Mouse (Mus musculus): Measurements from ENCODE around the gene Sec14l1. TPM values are rescaled to one million over a fixed set of nuclear protein-coding genes. Genes with fewer than 3 reads are reported as not detected.

Sec14l1 gene
- total RNA-seq, 2 experiments from 2014 or later: 52.3 to 52.8 TPM

DNA sequence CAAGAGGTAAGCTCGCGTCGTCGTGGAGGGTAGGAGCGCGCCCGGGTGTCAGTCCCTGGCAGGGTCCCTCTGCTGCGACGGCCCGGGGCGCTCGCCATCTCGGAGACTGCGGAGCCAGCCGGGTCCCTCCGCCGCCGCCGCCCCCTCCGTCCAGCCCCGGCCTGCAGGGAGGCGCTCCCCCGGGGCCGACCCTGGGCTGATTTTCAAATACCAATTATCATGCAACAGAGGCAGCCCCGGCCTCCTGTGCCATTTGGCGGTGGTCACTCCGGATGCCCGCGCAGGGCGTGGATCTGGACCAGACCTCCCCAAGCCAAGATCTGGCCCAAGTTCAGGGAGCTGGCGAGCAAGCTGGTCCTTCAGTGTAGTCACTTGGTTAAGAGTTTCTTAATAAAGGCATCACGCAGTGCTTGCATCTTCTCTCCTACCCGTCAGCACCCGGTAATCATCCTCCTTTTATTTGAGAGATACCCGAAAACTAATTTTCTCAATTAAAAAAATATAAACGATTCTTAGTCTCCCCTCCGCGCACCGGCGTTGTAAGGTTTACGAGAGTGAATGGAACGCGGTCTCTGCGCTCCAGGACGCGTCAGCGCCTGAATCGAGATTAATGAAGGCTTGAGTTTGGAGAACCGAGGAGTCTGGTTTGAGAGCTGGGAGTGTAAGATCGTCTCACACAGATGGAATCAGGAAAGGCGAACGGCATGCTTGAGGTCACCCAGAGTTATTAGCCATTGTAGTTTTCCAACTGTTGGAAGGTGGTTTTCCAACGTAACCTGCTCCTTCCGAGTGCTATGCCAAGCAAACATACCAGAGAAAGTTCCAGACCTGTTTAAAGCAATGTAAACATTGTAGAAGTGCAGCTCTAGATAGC, 615 bp downstream of the Sec14l1 start:
- Histone ChIP-seq H3K27ac (peak overlapping the region; percentile 99), H3K4me3 (peak overlapping the region; percentile 93)
- no peak for TF ChIP-seq CTCF (IDR thresholded peaks at IDR 0.05)
- DNase-seq: peak; percentile 86
- intact Hi-C loops (cut with DNase I): loop anchor here (1.0 kb wide), 1 partner anchor 34 kb away; no protein-coding TSS in a partner anchor

DNA sequence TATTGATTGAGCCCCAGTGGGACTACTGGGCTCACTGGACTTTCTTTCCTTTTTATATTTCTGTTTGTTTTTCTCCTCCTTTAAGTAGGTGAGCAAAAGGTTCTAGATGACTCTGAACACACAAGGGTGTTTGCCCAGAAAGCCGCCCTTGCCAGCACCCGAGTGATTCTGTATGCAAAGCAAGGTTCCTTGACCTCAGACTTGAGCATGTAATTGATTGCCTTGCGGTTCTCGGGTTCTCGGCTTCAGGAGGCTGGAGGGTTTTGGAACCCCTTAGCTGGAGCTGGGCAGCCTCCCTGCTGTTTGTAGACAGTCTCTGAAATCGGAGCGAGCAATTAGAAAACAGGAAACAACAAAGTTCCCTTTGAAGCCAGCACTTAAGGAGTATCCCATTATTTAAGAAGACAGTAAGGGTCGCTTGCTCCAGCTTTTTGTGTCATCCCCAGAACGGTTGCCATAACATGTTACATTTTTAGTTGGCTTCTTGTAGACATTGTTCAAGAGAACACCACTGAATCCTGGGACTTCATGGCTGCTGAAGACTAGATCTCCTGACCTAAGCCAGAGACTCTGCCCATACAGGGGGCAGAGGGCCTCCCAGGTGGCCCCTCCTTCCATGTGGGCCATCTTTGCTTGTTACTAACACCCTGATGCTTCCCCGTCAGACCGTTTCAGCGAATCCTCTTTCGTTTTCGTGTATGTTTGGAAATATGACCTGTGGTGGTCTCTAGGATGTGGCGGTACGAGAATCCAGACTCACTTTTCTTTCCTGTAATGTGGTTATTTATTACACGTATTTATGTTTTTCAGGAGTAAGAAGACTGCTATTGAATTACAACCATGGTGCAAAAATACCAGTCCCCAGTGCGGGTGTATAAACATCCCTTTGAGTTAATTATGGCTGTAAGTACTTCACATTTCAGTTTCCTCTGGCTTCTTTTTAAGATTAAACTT, 1.7 kb downstream of the Sec14l1 start:
- intact Hi-C loops (cut with DNase I): no loop called here
- DNase-seq: no peak
- Histone ChIP-seq H3K4me3 (peak overlapping the region; percentile 93), H3K27ac (peak overlapping the region; percentile 99)
- TF ChIP-seq CTCF (IDR thresholded peaks at IDR 0.05): no peak

DNA sequence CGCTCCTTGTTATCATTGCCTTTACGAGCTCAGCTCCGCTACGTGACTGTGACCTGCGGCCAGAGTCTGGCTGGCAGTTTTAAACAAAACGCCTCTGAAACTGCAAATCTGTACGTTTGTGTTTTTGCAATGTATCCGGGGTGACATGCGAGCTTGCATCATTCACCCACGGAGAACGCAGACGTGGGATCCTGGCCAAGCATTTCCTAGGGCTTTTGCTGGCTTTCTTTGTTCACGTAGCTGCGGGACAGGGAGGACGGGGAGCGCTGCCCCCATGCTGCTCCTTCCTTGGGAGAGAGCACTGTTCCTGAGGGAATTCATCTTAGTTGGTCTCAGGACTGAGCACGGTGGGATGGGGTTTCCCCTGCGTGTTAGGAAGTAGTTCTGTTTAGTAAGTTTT, 2.4 kb downstream of the Sec14l1 start:
- no peak for DNase-seq
- Histone ChIP-seq H3K27ac (peak overlapping the region; percentile 99), H3K4me3 (peak overlapping the region; percentile 93)
- intact Hi-C loops (cut with DNase I): no loop called here
- TF ChIP-seq CTCF (IDR thresholded peaks at IDR 0.05): no peak

DNA sequence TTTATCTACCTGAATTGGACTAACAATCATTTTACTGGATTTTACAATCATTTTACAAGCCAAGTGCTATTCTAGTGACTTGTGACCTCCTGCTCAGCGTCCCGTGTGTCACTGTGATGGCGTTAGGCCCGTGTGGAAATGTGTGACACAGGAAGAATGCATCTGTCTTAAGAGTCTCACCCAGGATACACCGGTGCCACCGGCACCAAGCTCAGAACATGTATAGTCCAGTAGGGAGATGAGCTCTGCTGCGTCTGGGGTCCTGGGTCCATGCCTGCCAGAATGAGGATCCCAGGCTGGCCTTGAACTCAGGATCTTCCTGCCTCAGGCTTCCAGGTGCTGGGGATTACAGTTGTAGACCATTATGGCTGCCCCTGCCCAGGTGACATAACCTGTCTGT, 2.8 kb downstream of the Sec14l1 start:
- intact Hi-C loops (cut with DNase I): no loop called here
- no peak for DNase-seq
- H3K27ac ChIP-seq: peak overlapping the region; percentile 99
- TF ChIP-seq CTCF (IDR thresholded peaks at IDR 0.05): no peak
- H3K4me3 ChIP-seq: peak overlapping the region; percentile 93

DNA sequence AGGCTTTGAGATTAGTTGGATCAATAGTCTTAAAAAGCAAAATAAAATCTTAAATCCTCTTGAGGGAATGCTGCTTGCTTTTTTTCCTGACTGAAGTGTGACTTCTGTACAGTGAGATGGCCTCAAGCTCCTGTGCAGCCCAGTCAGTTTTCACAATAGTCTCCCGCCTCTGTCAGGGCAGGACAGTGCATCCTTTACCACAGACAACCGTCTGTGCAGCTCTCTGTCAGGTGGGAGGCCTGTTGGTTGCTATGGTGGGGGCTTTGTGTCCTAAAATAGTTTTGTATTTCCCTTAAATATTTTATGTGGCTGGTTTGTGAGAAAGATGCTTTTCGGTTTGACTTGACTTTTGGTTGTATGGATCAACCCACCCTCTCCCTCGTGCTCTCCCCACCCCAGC, 3.3 kb downstream of the Sec14l1 start:
- H3K4me3 ChIP-seq: peak overlapping the region; percentile 93
- TF ChIP-seq CTCF (IDR thresholded peaks at IDR 0.05): no peak
- no peak for DNase-seq
- peak overlapping the region; percentile 99 for H3K27ac ChIP-seq
- intact Hi-C loops (cut with DNase I): no loop called here

DNA sequence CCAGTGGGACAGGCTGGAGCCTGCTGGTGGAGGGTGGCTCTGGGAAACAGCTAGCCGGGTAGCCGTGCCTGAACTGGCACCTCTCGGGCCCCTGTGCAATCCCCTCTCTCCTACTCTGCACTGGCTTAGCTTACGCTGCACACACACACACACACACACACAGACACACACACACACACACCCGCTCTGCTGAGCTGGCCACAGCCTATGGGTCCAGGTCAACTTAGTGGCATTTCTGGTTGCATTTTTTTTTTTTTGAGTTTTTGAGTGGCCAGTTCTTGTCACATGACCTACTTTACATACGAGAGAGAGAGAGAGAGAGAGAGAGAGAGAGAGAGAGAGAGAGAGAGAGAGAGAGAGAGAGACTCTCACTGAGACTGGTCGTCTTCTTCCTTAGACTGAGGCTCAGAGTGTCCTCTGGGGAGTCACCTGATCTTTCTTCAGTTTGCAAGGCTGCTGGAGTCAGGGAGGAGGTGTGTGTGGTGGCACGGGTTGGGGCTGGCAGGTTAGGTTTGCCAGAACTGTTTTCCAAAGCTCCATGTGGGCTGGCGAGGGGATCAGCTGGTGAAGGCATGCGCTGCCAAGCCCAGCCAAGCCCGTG, 3.9 kb downstream of the Sec14l1 start:
- intact Hi-C loops (cut with DNase I): no loop called here
- H3K4me3 ChIP-seq: peak overlapping the region; percentile 93
- peak; percentile 78 for DNase-seq
- H3K27ac ChIP-seq: peak overlapping the region; percentile 99
- TF ChIP-seq CTCF (IDR thresholded peaks at IDR 0.05): no peak

DNA sequence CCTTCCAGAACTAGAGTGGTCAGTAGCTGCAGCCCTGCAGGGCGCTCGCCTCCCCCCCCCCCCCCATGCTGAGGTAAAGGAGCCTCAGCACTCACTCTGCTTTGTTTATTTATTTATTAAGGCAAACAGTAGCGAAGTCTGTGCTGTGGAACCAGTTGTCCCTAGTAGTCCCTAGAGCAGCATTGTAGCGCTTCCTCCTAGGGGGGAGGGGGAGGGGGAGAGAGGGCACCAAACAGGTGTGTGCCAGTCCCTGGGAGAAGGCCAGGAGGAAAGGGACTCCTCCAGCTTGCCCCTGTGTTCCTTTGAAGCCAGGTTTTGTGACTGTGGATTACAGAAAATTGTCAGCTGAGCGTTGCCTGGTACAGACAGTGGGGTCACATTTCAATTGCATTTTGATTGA, 4.8 kb downstream of the Sec14l1 start:
- no peak for TF ChIP-seq CTCF (IDR thresholded peaks at IDR 0.05)
- intact Hi-C loops (cut with DNase I): no loop called here
- H3K27ac ChIP-seq: peak overlapping the region; percentile 99
- DNase-seq: no peak
- peak overlapping the region; percentile 93 for H3K4me3 ChIP-seq

DNA sequence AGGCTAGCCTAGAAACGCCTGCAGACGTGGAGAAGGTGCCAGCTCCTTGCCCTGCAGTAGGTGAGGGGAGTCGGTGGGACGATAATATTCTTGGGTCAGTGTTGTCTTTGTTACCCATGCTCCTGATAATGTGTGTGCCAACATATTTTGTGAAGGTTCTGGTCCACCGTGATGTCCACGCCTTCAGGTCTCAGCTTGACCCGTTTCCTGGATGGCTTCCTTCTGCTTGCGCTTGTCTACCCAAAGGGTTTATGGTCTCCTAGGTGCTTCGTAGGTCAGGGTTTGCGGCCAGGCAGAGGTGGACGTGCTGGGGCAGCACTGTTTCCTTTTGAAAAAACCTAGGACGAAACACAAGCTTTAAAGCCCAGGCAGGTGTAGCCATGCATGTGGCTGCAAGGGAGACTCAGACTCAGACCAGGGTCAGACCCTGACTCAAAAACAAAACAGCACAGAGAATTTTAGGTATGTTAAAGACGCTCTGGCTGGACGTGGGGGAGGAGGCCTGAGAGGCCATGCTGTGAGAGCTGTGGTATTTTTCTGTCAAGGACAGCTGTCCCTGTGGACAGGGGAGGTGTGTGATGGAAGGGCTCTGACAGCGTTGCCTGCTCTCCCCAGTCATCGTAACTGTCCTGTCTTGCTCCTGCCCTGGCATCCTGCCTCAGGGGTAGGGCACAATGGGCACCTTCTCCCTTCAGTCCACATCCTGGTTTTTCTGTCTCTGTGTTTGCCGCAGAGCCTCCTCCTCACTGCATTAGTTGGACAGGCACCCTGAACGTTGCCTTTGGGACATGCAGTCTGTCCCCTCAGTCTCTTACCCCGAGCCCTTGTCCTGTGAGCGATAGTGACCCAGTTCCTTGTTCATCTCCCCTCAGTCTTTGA, 5.6 kb downstream of the Sec14l1 start:
- Histone ChIP-seq H3K4me3 (peak overlapping the region; percentile 93), H3K27ac (peak overlapping the region; percentile 99)
- no peak for TF ChIP-seq CTCF (IDR thresholded peaks at IDR 0.05)
- no peak for DNase-seq
- intact Hi-C loops (cut with DNase I): no loop called here

DNA sequence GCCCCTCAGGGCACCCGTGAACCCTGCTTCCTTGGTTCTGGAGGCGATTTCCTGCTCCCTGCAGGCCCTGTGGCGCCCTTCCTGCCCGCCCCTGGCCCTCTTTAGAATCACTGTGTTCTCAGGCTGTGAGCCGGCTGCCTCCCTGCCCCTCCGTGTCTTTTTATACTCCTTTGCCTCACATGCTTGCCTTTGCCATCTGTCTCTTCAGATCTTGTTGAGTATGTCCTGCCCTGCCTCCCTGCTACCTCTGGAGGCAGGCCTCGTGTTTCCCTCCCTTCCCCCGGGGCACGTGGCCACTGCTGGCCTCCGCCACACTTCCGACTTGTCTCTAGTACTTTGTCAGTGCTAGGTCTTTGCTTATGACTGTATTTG, 6.2 kb downstream of the Sec14l1 start:
- H3K27ac ChIP-seq: peak overlapping the region; percentile 99
- TF ChIP-seq CTCF (IDR thresholded peaks at IDR 0.05): no peak
- intact Hi-C loops (cut with DNase I): no loop called here
- peak; percentile 85 for DNase-seq
- H3K4me3 ChIP-seq: peak overlapping the region; percentile 93

DNA sequence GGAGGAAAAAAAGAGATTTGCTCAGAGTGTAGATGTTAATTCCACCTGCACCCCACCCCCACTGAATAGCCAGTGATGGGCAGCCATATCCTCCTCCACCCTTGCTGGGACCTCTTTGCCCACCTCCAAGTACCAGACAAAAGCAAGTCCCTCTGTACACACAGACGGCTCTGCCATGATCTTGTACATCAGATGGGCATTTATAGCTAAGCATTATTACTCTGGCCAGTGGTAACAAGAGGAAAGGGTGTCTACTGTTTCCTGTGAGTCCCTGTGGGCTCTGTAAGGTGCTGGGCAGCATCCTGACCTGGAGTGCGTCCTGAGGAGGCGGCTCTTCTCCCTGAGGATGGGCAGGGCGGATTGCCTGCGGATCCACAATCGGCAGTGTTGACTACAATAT, 7.0 kb downstream of the Sec14l1 start:
- H3K27ac ChIP-seq: peak overlapping the region; percentile 99
- TF ChIP-seq CTCF (IDR thresholded peaks at IDR 0.05): no peak
- DNase-seq: no peak
- intact Hi-C loops (cut with DNase I): no loop called here
- H3K4me3 ChIP-seq: peak overlapping the region; percentile 93

DNA sequence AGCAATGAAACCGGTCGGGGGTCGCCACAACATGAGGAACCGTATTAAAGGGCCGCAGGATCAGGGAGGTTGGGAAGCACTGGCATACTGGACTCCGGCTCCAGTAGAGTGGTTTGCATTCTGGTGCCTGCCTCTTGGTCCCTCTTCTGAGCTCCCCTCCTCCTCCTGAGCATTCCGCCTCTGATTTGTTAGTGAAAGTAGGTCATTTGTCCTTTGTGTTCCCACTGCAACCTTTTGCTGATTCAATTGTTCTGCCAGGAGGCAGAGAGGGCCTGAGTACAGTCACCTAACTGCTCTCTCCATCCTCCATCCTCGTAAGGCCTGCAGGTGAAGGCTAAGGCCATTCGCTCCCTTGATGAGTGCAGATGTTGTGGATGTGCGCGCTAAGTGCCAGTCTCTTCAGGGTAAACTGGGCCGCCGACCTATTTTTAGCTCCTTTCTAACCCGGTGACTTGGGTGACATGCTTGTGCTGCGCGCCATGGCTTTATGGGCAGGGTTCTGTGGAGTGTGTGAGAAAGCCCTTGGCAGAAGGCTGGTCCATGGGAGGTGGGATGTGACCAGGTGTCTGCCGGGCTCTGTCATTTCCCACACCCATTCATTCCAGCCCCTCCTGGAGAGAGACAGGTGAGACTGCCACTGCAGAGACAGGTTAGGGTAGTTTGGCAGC, 8.6 kb downstream of the Sec14l1 start:
- Histone ChIP-seq H3K4me3 (peak overlapping the region; percentile 93), H3K27ac (peak overlapping the region; percentile 99)
- DNase-seq: peak; percentile 68
- intact Hi-C loops (cut with DNase I): no loop called here
- no peak for TF ChIP-seq CTCF (IDR thresholded peaks at IDR 0.05)

Measured in gastrocnemius, adult 2 months (tissue).